Mouse (Mus musculus): Measurements from ENCODE around the gene Jph2. TPM values are rescaled to one million over a fixed set of nuclear protein-coding genes. Genes with fewer than 3 reads are reported as not detected.

Jph2 gene
- total RNA-seq (2021), result 100 to 1,000 TPM; 424 to 437 TPM
- long read RNA-seq, experiment 1, full-length matches to known transcripts, result 32 of 89 reads
- long read RNA-seq, experiment 1, partial matches to known transcripts, result 10 of 89 reads
- long read RNA-seq, experiment 1, other reads (novel, unspliced or antisense), result 47 of 89 reads
- long read RNA-seq, experiment 2, full-length matches to known transcripts, result 23 of 97 reads
- long read RNA-seq, experiment 2, partial matches to known transcripts, result 16 of 97 reads
- long read RNA-seq, experiment 2, other reads (novel, unspliced or antisense), result 58 of 97 reads

GRCm38 (mm10) chr2:163397905-163398304, at the start of gene Jph2:
Jph2 (minus strand) TSS chr2:163397993.
- peak; percentile 92 for DNase-seq
- peak; percentile 21; the same call in 1 of the 2 replicates for TF ChIP-seq CTCF (IDR thresholded peaks at IDR 0.05)
- Histone ChIP-seq H3K27ac (peak within 1 kb of the TSS; percentile 93), H3K4me3 (peak within 1 kb of the TSS; percentile 86)
- intact Hi-C loops (cut with DNase I), result loop anchor here (1.0 to 2.0 kb wide), 3 partner anchors 19 to 58 kb away; no protein-coding TSS in a partner anchor

- Histone ChIP-seq H3K4me3 (no peak overlapping the region), H3K27ac (no peak overlapping the region)
- no peak for TF ChIP-seq CTCF (IDR thresholded peaks at IDR 0.05)
- DNase-seq, result no peak
- intact Hi-C loops (cut with DNase I), result no loop called here
Measured at GRCm38 (mm10) chr2:163447375-163447774, 49.6 kb upstream of the Jph2 start.

GRCm38 (mm10) chr2:163444017-163444416, 46.2 kb upstream of the Jph2 start:
- no peak for DNase-seq
- intact Hi-C loops (cut with DNase I), result no loop called here
- no peak for TF ChIP-seq CTCF (IDR thresholded peaks at IDR 0.05)
- no peak overlapping the region for H3K4me3 ChIP-seq
- H3K27ac ChIP-seq, result peak overlapping the region; percentile 70

- Histone ChIP-seq H3K27ac (peak overlapping the region; percentile 70), H3K4me3 (no peak overlapping the region)
- intact Hi-C loops (cut with DNase I), result no loop called here
- DNase-seq, result peak; percentile 91
- TF ChIP-seq CTCF (IDR thresholded peaks at IDR 0.05), result no peak
Measured at GRCm38 (mm10) chr2:163443543-163443942, 45.8 kb upstream of the Jph2 start.

GRCm38 (mm10) chr2:163439488-163439887, 41.7 kb upstream of the Jph2 start:
- no peak for TF ChIP-seq CTCF (IDR thresholded peaks at IDR 0.05)
- no peak overlapping the region for H3K4me3 ChIP-seq
- intact Hi-C loops (cut with DNase I), result no loop called here
- no peak overlapping the region for H3K27ac ChIP-seq
- no peak for DNase-seq

GRCm38 (mm10) chr2:163438619-163439451, 41.0 kb upstream of the Jph2 start:
- Histone ChIP-seq H3K27ac (no peak overlapping the region), H3K4me3 (peak overlapping the region; percentile 66)
- DNase-seq, result no peak
- intact Hi-C loops (cut with DNase I), result no loop called here
- no peak for TF ChIP-seq CTCF (IDR thresholded peaks at IDR 0.05)

GRCm38 (mm10) chr2:163438246-163438618, 40.4 kb upstream of the Jph2 start, which contains the start of gene Gdap1l1:
Gdap1l1 (plus strand) TSS chr2:163438476.
- intact Hi-C loops (cut with DNase I), result no loop called here
- DNase-seq, result no peak
- no peak for TF ChIP-seq CTCF (IDR thresholded peaks at IDR 0.05)
- H3K4me3 ChIP-seq, result peak within 1 kb of the TSS; percentile 66
- no peak within 1 kb of the TSS for H3K27ac ChIP-seq

GRCm38 (mm10) chr2:163437800-163438199, 40.0 kb upstream of the Jph2 start:
- intact Hi-C loops (cut with DNase I), result no loop called here
- no peak for TF ChIP-seq CTCF (IDR thresholded peaks at IDR 0.05)
- Histone ChIP-seq H3K27ac (no peak overlapping the region), H3K4me3 (no peak overlapping the region)
- no peak for DNase-seq

GRCm38 (mm10) chr2:163433971-163434370, 36.2 kb upstream of the Jph2 start:
- H3K4me3 ChIP-seq, result no peak overlapping the region
- TF ChIP-seq CTCF (IDR thresholded peaks at IDR 0.05), result no peak
- DNase-seq, result no peak

GRCm38 (mm10) chr2:163431289-163431688, 33.5 kb upstream of the Jph2 start:
- no peak overlapping the region for H3K4me3 ChIP-seq
- TF ChIP-seq CTCF (IDR thresholded peaks at IDR 0.05), result no peak
- no peak for DNase-seq
- no peak overlapping the region for H3K27ac ChIP-seq
- intact Hi-C loops (cut with DNase I), result no loop called here

More at GRCm38 (mm10) chr2:163433971-163434370, 36.2 kb upstream of the Jph2 start:
- H3K27ac ChIP-seq, result no peak overlapping the region
- intact Hi-C loops (cut with DNase I), result no loop called here

GRCm38 (mm10) chr2:163428346-163429011, 30.7 kb upstream of the Jph2 start:
- intact Hi-C loops (cut with DNase I), result no loop called here
- TF ChIP-seq CTCF (IDR thresholded peaks at IDR 0.05), result no peak
- no peak overlapping the region for H3K4me3 ChIP-seq
- no peak overlapping the region for H3K27ac ChIP-seq
- no peak for DNase-seq

- Histone ChIP-seq H3K4me3 (no peak within 1 kb of the TSS), H3K27ac (peak within 1 kb of the TSS; percentile 78)
- DNase-seq, result no peak
- intact Hi-C loops (cut with DNase I), result loop anchor here (5.0 kb wide), 1 partner anchor 33 kb away; no protein-coding TSS in a partner anchor
- no peak for TF ChIP-seq CTCF (IDR thresholded peaks at IDR 0.05)
Measured at GRCm38 (mm10) chr2:163424597-163424996, 26.8 kb upstream of the Jph2 start, which contains the start of gene Oser1. Oser1 (minus strand) TSS chr2:163424697.
